Mouse (Mus musculus) intestine, embryonic 16.5 days (tissue): ENCODE data around the gene Fancd2. TPM values are rescaled to one million over a fixed set of nuclear protein-coding genes. Genes with fewer than 3 reads are reported as not detected.

Experiments used
- ATAC-seq: fragments of 200-750 bp; cut with Nextera tagmentation; 2 replicates; pipeline ENCODE4 v1.8.0; 2017; ENCODE audit warnings: moderate TSS enrichment, moderate library complexity
- H3K27ac ChIP-seq: fragments of 300-500 bp; sonication (generic); 2 replicates; pipeline ENCODE4 v1.5.1; 2014; ENCODE audit warnings: mild to moderate bottlenecking, low read length
- H3K27me3 ChIP-seq: fragments of 300-500 bp; sonication (generic); replicated peaks from 2 replicates; pipeline ENCODE4 v1.6.1; 2014; ENCODE audit warnings: low read length, control low read depth, mixed read lengths; ENCODE audit not compliant: control insufficient read depth, insufficient read depth
- H3K36me3 ChIP-seq: fragments of 300-500 bp; sonication (generic); 2 replicates; pipeline ENCODE4 v1.6.1; 2014; ENCODE audit warnings: low read length, control low read depth; ENCODE audit not compliant: control insufficient read depth, insufficient read depth
- H3K4me1 ChIP-seq: fragments of 300-500 bp; sonication (generic); 2 replicates; pipeline ENCODE4 v1.6.1; 2014; ENCODE audit warnings: low read length, control low read depth, mixed read lengths; ENCODE audit not compliant: control insufficient read depth, insufficient read depth
- H3K4me2 ChIP-seq: fragments of 300-500 bp; sonication (generic); 2 replicates; pipeline ENCODE4 v1.6.1; 2014; ENCODE audit warnings: low read depth, low read length, control low read depth
- H3K4me3 ChIP-seq: fragments of 300-500 bp; sonication (generic); 2 replicates; pipeline ENCODE4 v1.5.1; 2014; ENCODE audit warnings: mild to moderate bottlenecking, low read length
- H3K9ac ChIP-seq: fragments of 300-500 bp; sonication (generic); 2 replicates; pipeline ENCODE4 v1.6.1; 2014; ENCODE audit warnings: low read depth, low read length
- H3K9me3 ChIP-seq: fragments of 300-500 bp; sonication (generic); 2 replicates; pipeline ENCODE4 v1.6.1; 2016; ENCODE audit warnings: low read length, control low read depth; ENCODE audit not compliant: control insufficient read depth
- WGBS: fragments of 180-500 bp; shearing (Covaris S2); extraction: QIAGEN DNeasy Blood & Tissue Kit; methylation state at CpG from one replicate; pipeline ENCODE4 v1.1.7; 2014; 5-methylcytosine and 5-hydroxymethylcytosine counted together
- polyA plus RNA-seq: library from polyadenylated mRNA; unstranded; fragments of >200 nt; fragmentation: Nextera tagmentation; extraction: Ambion mirVana; gene quantifications from 2 replicates; pipeline ENCODE4 v1.2.1, GENCODE M21; 2015

Gene Fancd2
- polyA plus RNA-seq, 1 experiment from 2014 or later, result 7.0 TPM

GRCm38 (mm10) chr6:113564557-113564956 lies 33.1 kb downstream of the Fancd2 start:
- Histone ChIP-seq H3K27ac (no peak overlapping the region), H3K9me3 (no peaks in the 10 kb centered on the region), H3K36me3 (no peaks in the 10 kb centered on the region), H3K4me2 (no peak overlapping the region), H3K4me3 (no peak overlapping the region), H3K9ac (no peak overlapping the region), H3K4me1 (no peaks in the 10 kb centered on the region), H3K27me3 (no peaks in the 10 kb centered on the region)
- no peak for ATAC-seq
- 48% methylated on average over 1 of the region's 1 CpGs for WGBS

GRCm38 (mm10) chr6:113576044-113576443 lies 44.6 kb downstream of the Fancd2 start:
- H3K4me2 ChIP-seq, result no peak overlapping the region
- H3K36me3 ChIP-seq, result no peaks in the 10 kb centered on the region
- H3K4me1 ChIP-seq, result no peaks in the 10 kb centered on the region
- no peak for ATAC-seq
- no peak overlapping the region for H3K27ac ChIP-seq
- 95% methylated on average over 6 of the region's 6 CpGs for WGBS
- H3K9me3 ChIP-seq, result no peaks in the 10 kb centered on the region
- no peak overlapping the region for H3K4me3 ChIP-seq
- H3K9ac ChIP-seq, result no peak overlapping the region
- H3K27me3 ChIP-seq, result no peaks in the 10 kb centered on the region

GRCm38 (mm10) chr6:113579306-113579705 lies 47.8 kb downstream of the Fancd2 start:
- no peak overlapping the region for H3K4me3 ChIP-seq
- 96% methylated on average over 3 of the region's 3 CpGs for WGBS
- no peak overlapping the region for H3K4me2 ChIP-seq
- H3K4me1 ChIP-seq, result no peaks in the 10 kb centered on the region
- no peak overlapping the region for H3K9ac ChIP-seq
- H3K27me3 ChIP-seq, result no peaks in the 10 kb centered on the region
- H3K9me3 ChIP-seq, result no peaks in the 10 kb centered on the region
- no peak for ATAC-seq
- H3K27ac ChIP-seq, result no peak overlapping the region
- no peaks in the 10 kb centered on the region for H3K36me3 ChIP-seq

GRCm38 (mm10) chr6:113583023-113583422 lies 51.5 kb downstream of the Fancd2 start:
- Histone ChIP-seq H3K27ac (no peak overlapping the region), H3K4me3 (no peak overlapping the region), H3K4me2 (no peak overlapping the region), H3K27me3 (no peaks in the 10 kb centered on the region), H3K4me1 (no peaks in the 10 kb centered on the region), H3K36me3 (no peaks in the 10 kb centered on the region), H3K9ac (no peak overlapping the region), H3K9me3 (no peaks in the 10 kb centered on the region)
- no peak for ATAC-seq
- 88% methylated on average over 4 of the region's 4 CpGs for WGBS

- Histone ChIP-seq H3K4me3 (no peak overlapping the region), H3K9ac (no peak overlapping the region), H3K9me3 (no peaks in the 10 kb centered on the region), H3K4me2 (no peak overlapping the region), H3K36me3 (no peaks in the 10 kb centered on the region), H3K27ac (no peak overlapping the region), H3K27me3 (no peaks in the 10 kb centered on the region), H3K4me1 (no peaks in the 10 kb centered on the region)
- no peak for ATAC-seq
- WGBS, result 90% methylated on average over 5 of the region's 5 CpGs
These were observed 53.6 kb downstream of the Fancd2 start for GRCm38 (mm10) chr6:113585065-113585464.

GRCm38 (mm10) chr6:113586466-113587183 lies 55.1 kb downstream of the Fancd2 start:
- WGBS, result 68% methylated on average over 5 of the region's 5 CpGs
- no peaks in the 10 kb centered on the region for H3K9me3 ChIP-seq
- no peak overlapping the region for H3K27ac ChIP-seq
- ATAC-seq, result 0 out of 2 replicates have a peak, but pooled peaks have one; percentile 48
- H3K27me3 ChIP-seq, result no peaks in the 10 kb centered on the region
- H3K36me3 ChIP-seq, result no peaks in the 10 kb centered on the region
- no peak overlapping the region for H3K4me2 ChIP-seq
- no peak overlapping the region for H3K4me3 ChIP-seq
- H3K4me1 ChIP-seq, result no peaks in the 10 kb centered on the region
- H3K9ac ChIP-seq, result no peak overlapping the region

- H3K4me1 ChIP-seq, result no peaks in the 10 kb centered on the region
- H3K4me2 ChIP-seq, result no peak overlapping the region
- H3K27me3 ChIP-seq, result no peaks in the 10 kb centered on the region
- no peak for ATAC-seq
- no peak overlapping the region for H3K27ac ChIP-seq
- 95% methylated on average over 2 of the region's 2 CpGs for WGBS
- H3K4me3 ChIP-seq, result no peak overlapping the region
- no peaks in the 10 kb centered on the region for H3K9me3 ChIP-seq
- H3K36me3 ChIP-seq, result no peaks in the 10 kb centered on the region
- H3K9ac ChIP-seq, result no peak overlapping the region
These were observed 61.2 kb downstream of the Fancd2 start for GRCm38 (mm10) chr6:113592637-113593036.

- WGBS, result 89% methylated on average over 4 of the region's 4 CpGs
- no peak overlapping the region for H3K4me3 ChIP-seq
- H3K4me2 ChIP-seq, result no peak overlapping the region
- H3K9ac ChIP-seq, result no peak overlapping the region
- no peaks in the 10 kb centered on the region for H3K36me3 ChIP-seq
- H3K9me3 ChIP-seq, result no peaks in the 10 kb centered on the region
- ATAC-seq, result no peak
- H3K27ac ChIP-seq, result no peak overlapping the region
- no peaks in the 10 kb centered on the region for H3K27me3 ChIP-seq
- H3K4me1 ChIP-seq, result peaks cover 6% of the 10 kb centered on the region
These were observed 66.5 kb downstream of the Fancd2 start for GRCm38 (mm10) chr6:113597945-113598344.

- no peak overlapping the region for H3K9ac ChIP-seq
- H3K36me3 ChIP-seq, result no peaks in the 10 kb centered on the region
- H3K9me3 ChIP-seq, result no peaks in the 10 kb centered on the region
- peaks cover 6% of the 10 kb centered on the region for H3K4me1 ChIP-seq
- WGBS, result 64% methylated on average over 5 of the region's 5 CpGs
- H3K27me3 ChIP-seq, result no peaks in the 10 kb centered on the region
- no peak overlapping the region for H3K4me3 ChIP-seq
- H3K27ac ChIP-seq, result no peak overlapping the region
- no peak overlapping the region for H3K4me2 ChIP-seq
- ATAC-seq, result no peak
These were observed 68.4 kb downstream of the Fancd2 start for GRCm38 (mm10) chr6:113599833-113600232.
